Mouse (Mus musculus) C2C12 (cell line): ENCODE data around the gene Cxcl14. TPM values are rescaled to one million over a fixed set of nuclear protein-coding genes. Genes with fewer than 3 reads are reported as not detected.

Source experiments
- H3K27me3 ChIP-seq: one replicate; pipeline ENCODE4 v1.6.1; 2011; ENCODE audit not compliant: control insufficient read depth, insufficient read depth, insufficient read length
- H3K36me3 ChIP-seq: one replicate; pipeline ENCODE4 v1.6.1; 2011; ENCODE audit not compliant: control insufficient read depth, insufficient read depth
- H3K4me3 ChIP-seq: one replicate; pipeline ENCODE4 v1.5.1; 2011; ENCODE audit warnings: mild to moderate bottlenecking, control low read depth; ENCODE audit not compliant: poor library complexity, insufficient read depth, severe bottlenecking
- H3K79me2 ChIP-seq: one replicate; pipeline ENCODE4 v1.6.1; 2011; ENCODE audit not compliant: control insufficient read depth, insufficient read depth
- H3K79me3 ChIP-seq: one replicate; pipeline ENCODE4 v1.6.1; 2011; ENCODE audit warnings: low read depth, control low read depth
- H3ac ChIP-seq: one replicate; pipeline ENCODE3; 2011; ENCODE audit warnings: low read depth; ENCODE audit not compliant: control insufficient read depth, insufficient read length
- CEBPB ChIP-seq: IDR thresholded peaks from one replicate; pipeline ENCODE4 v1.6.1; 2011; ENCODE audit warnings: low read depth, mild to moderate bottlenecking, control low read depth, moderate library complexity
- CTCF ChIP-seq: IDR thresholded peaks from one replicate; pipeline ENCODE4 v1.5.1; 2011; ENCODE audit not compliant: control insufficient read depth, insufficient read depth, insufficient read length
- FOSL1 ChIP-seq: IDR thresholded peaks from one replicate; pipeline ENCODE4 v1.8.0; 2011; ENCODE audit warnings: mild to moderate bottlenecking, low read length; ENCODE audit not compliant: poor library complexity, insufficient read depth, severe bottlenecking
- MAX ChIP-seq: IDR thresholded peaks from one replicate; pipeline ENCODE4 v1.6.1; 2011; ENCODE audit warnings: mild to moderate bottlenecking, control low read depth
- MYOD1 ChIP-seq: IDR thresholded peaks from one replicate; pipeline ENCODE4 v1.6.1; 2011; ENCODE audit warnings: low read depth; ENCODE audit not compliant: control insufficient read depth, insufficient read length
- MYOG ChIP-seq: IDR thresholded peaks from one replicate; pipeline ENCODE4 v1.6.1; 2011; ENCODE audit not compliant: control insufficient read depth, insufficient read length; ENCODE audit errors: extremely low read depth
- USF1 ChIP-seq: IDR thresholded peaks from one replicate; pipeline ENCODE4 v1.6.1; 2011; ENCODE audit warnings: low read depth, mild to moderate bottlenecking, control low read depth, moderate library complexity
- polyA plus RNA-seq: library from polyadenylated mRNA; unstranded; fragments of >200 nt; fragmentation: generic; extraction: Trizol; gene quantifications from one replicate; pipeline ENCODE4 v1.2.1, GENCODE M21; 2012; ENCODE audit warnings: missing spikeins

Gene Cxcl14
- polyA plus RNA-seq, 1 experiment = 0.01 TPM

GRCm38 (mm10) chr13:56249593-56250341 is 46.6 kb downstream of the Cxcl14 start:
- H3K79me2 ChIP-seq = no peaks in the 10 kb centered on the region
- no peaks in the 10 kb centered on the region for H3K79me3 ChIP-seq
- no peak overlapping the region for H3ac ChIP-seq
- peaks cover 65% of the 10 kb centered on the region for H3K27me3 ChIP-seq
- no peaks in the 10 kb centered on the region for H3K36me3 ChIP-seq
- TF ChIP-seq MYOG (no peak), CEBPB (no peak), FOSL1 (no peak), CTCF (no peak), MYOD1 (no peak), MAX (no peak), USF1 (no peak)
- H3K4me3 ChIP-seq = no peak overlapping the region

GRCm38 (mm10) chr13:56243104-56243503 is 53.2 kb downstream of the Cxcl14 start:
- Histone ChIP-seq H3K79me2 (no peaks in the 10 kb centered on the region), H3K4me3 (no peak overlapping the region), H3K79me3 (no peaks in the 10 kb centered on the region), H3K36me3 (no peaks in the 10 kb centered on the region), H3ac (no peak overlapping the region), H3K27me3 (peaks cover 27% of the 10 kb centered on the region)
- no peak for TF ChIP-seq MYOG
- no peak for TF ChIP-seq USF1
- TF ChIP-seq MYOD1 = no peak
- TF ChIP-seq CEBPB = no peak
- TF ChIP-seq CTCF = no peak
- no peak for TF ChIP-seq MAX
- no peak for TF ChIP-seq FOSL1

- H3K36me3 ChIP-seq = no peaks in the 10 kb centered on the region
- H3K27me3 ChIP-seq = peaks cover 14% of the 10 kb centered on the region
- no peak overlapping the region for H3ac ChIP-seq
- TF ChIP-seq MYOD1 = no peak
- no peaks in the 10 kb centered on the region for H3K79me2 ChIP-seq
- no peak overlapping the region for H3K4me3 ChIP-seq
- no peaks in the 10 kb centered on the region for H3K79me3 ChIP-seq
These were observed 56.2 kb downstream of the Cxcl14 start for GRCm38 (mm10) chr13:56240012-56240770.

Other genes starting within 250 kb of the Cxcl14 start
- gene H2afy, start 160.2 kb downstream of the Cxcl14 start, polyA plus RNA-seq = 94.5 TPM
- not detected for gene Tifab, start 117.7 kb downstream of the Cxcl14 start, polyA plus RNA-seq
- gene Neurog1, start 44.4 kb downstream of the Cxcl14 start, polyA plus RNA-seq = not detected
- not detected for gene Gm3045, start 130.0 kb upstream of the Cxcl14 start, polyA plus RNA-seq
- 0.05 TPM for gene Slc25a48, start 141.8 kb upstream of the Cxcl14 start, polyA plus RNA-seq
- not detected for gene Il9, start 185.7 kb upstream of the Cxcl14 start, polyA plus RNA-seq
- gene Fbxl21, start 225.9 kb upstream of the Cxcl14 start, polyA plus RNA-seq = 0.09 TPM